Mouse (Mus musculus) CH12.LX (cell line): ENCODE measurements around the gene 2210011C24Rik. TPM values are rescaled to one million over a fixed set of nuclear protein-coding genes. Genes with fewer than 3 reads are reported as not detected.
A peak's percentile ranks its signal among the peaks of the same experiment; 100 is the strongest.

Experiments
- DNase-seq: peaks from one replicate; pipeline ENCODE4 v3.0.0-alpha.2; 2013; ENCODE audit errors: extremely low read depth
- H3K27ac ChIP-seq: 2 replicates; pipeline ENCODE4 v1.5.1; 2012; ENCODE audit warnings: low read depth, mild to moderate bottlenecking, control low read depth, moderate library complexity; ENCODE audit not compliant: insufficient read depth
- H3K27me3 ChIP-seq: replicated peaks from 2 replicates; pipeline ENCODE3; 2012; ENCODE audit warnings: inconsistent platforms
- H3K36me3 ChIP-seq, 2 experiments: replicated peaks in 1 of 2; 2 replicates each; pipeline versions ENCODE3 to v1.6.1; 2012; ENCODE audit warnings: inconsistent platforms in 1 of 2, low read length in 1 of 2, mild to moderate bottlenecking in 1 of 2, mixed read lengths in 1 of 2, moderate library complexity in 1 of 2; ENCODE audit not compliant: control insufficient read depth in 1 of 2, insufficient read depth in 1 of 2
- H3K4me1 ChIP-seq, 2 experiments: 2 replicates each; pipeline ENCODE4 v1.6.1; 2012; ENCODE audit warnings: inconsistent platforms in 1 of 2, moderate library complexity in 1 of 2; ENCODE audit not compliant: insufficient read depth in 2 of 2, control insufficient read depth in 1 of 2
- H3K4me2 ChIP-seq: 2 replicates; pipeline ENCODE4 v1.6.1; 2012; ENCODE audit warnings: low read depth, mild to moderate bottlenecking, control low read depth; ENCODE audit not compliant: poor library complexity, insufficient read depth, severe bottlenecking
- H3K4me3 ChIP-seq, 3 experiments: fragments of 150-350 bp in 1 of 3; sonication (generic) in 1 of 3; replicated peaks in 1 of 3; 2 replicates each; pipeline versions ENCODE3 to v1.5.1; 2011 to 2012; ENCODE audit warnings: low read depth in 2 of 3, low read length in 2 of 3, mild to moderate bottlenecking in 2 of 3, moderate library complexity in 2 of 3, control low read depth in 1 of 3, improper control_type of control experiment in 1 of 3, inconsistent platforms in 1 of 3, mixed read lengths in 1 of 3; ENCODE audit not compliant: poor library complexity in 1 of 3
- H3K79me2 ChIP-seq: replicated peaks from 2 replicates; pipeline ENCODE4 v1.6.1; 2012; ENCODE audit warnings: mild to moderate bottlenecking, moderate library complexity; ENCODE audit not compliant: control insufficient read depth, poor library complexity, insufficient read depth, severe bottlenecking; ENCODE audit errors: extremely low read depth
- H3K9ac ChIP-seq: 2 replicates; pipeline ENCODE4 v1.6.1; 2012; ENCODE audit warnings: low read depth, mild to moderate bottlenecking, control low read depth, moderate library complexity; ENCODE audit not compliant: insufficient read depth
- H3K9me3 ChIP-seq: replicated peaks from 2 replicates; pipeline ENCODE3; 2012; ENCODE audit warnings: low read length, inconsistent platforms, mixed read lengths
- BHLHE40 ChIP-seq: IDR thresholded peaks from 2 replicates; pipeline ENCODE4 v1.6.1; 2011; ENCODE audit warnings: mild to moderate bottlenecking, low read depth, low read length, improper control_type of control experiment
- CHD1 ChIP-seq: IDR thresholded peaks from 2 replicates; pipeline ENCODE4 v1.6.1; 2012; ENCODE audit warnings: low read depth, low read length, improper control_type of control experiment, inconsistent platforms
- CHD2 ChIP-seq: IDR thresholded peaks from 2 replicates; pipeline ENCODE4 v1.6.1; 2011; ENCODE audit warnings: low read length, improper control_type of control experiment
- CTCF ChIP-seq, 2 experiments: IDR thresholded peaks in 1 of 2; conservative IDR thresholded peaks in 1 of 2; 2 replicates each; pipeline ENCODE4 v1.5.1; 2011 to 2012; ENCODE audit warnings: low read depth in 2 of 2, low read length in 2 of 2, improper control_type of control experiment in 1 of 2, inconsistent platforms in 1 of 2, mild to moderate bottlenecking in 1 of 2, moderate library complexity in 1 of 2
- E2F4 ChIP-seq: IDR thresholded peaks from 2 replicates; pipeline ENCODE4 v1.6.1; 2011; ENCODE audit warnings: low read depth, low read length, improper control_type of control experiment; ENCODE audit not compliant: insufficient replicate concordance
- ELF1 ChIP-seq: IDR thresholded peaks from 2 replicates; pipeline ENCODE4 v1.6.1; 2014; ENCODE audit warnings: low read depth, mild to moderate bottlenecking, inconsistent platforms, low read length, improper control_type of control experiment
- ETS1 ChIP-seq: conservative IDR thresholded peaks from 2 replicates; pipeline ENCODE4 v1.6.1; 2012; ENCODE audit warnings: low read depth, mild to moderate bottlenecking, inconsistent platforms, low read length, improper control_type of control experiment, moderate library complexity
- HCFC1 ChIP-seq: IDR thresholded peaks from 2 replicates; pipeline ENCODE4 v1.6.1; 2012; ENCODE audit warnings: low read depth, mild to moderate bottlenecking, inconsistent platforms, low read length, improper control_type of control experiment
- IRF4 ChIP-seq: IDR thresholded peaks from 2 replicates; pipeline ENCODE4 v1.6.1; 2014; ENCODE audit warnings: low read depth, mild to moderate bottlenecking, inconsistent platforms, low read length, improper control_type of control experiment
- JUN ChIP-seq: IDR thresholded peaks from 2 replicates; pipeline ENCODE4 v1.6.1; 2011; ENCODE audit warnings: low read depth, mild to moderate bottlenecking, low read length, improper control_type of control experiment, moderate library complexity; ENCODE audit not compliant: insufficient read depth
- JUND ChIP-seq: conservative IDR thresholded peaks from 2 replicates; pipeline ENCODE4 v1.6.1; 2011; ENCODE audit warnings: low read depth, low read length, improper control_type of control experiment
- MAFK ChIP-seq: IDR thresholded peaks from 2 replicates; pipeline ENCODE4 v1.6.1; 2011; ENCODE audit warnings: low read length, improper control_type of control experiment; ENCODE audit not compliant: insufficient replicate concordance
- MAX ChIP-seq: IDR thresholded peaks from 2 replicates; pipeline ENCODE4 v1.6.1; 2011; ENCODE audit warnings: low read length, improper control_type of control experiment
- MAZ ChIP-seq: IDR thresholded peaks from 2 replicates; pipeline ENCODE4 v1.6.1; 2012; ENCODE audit warnings: low read depth, mild to moderate bottlenecking, inconsistent platforms, low read length, improper control_type of control experiment, moderate library complexity
- MXI1 ChIP-seq: IDR thresholded peaks from 2 replicates; pipeline ENCODE4 v1.6.1; 2011; ENCODE audit warnings: mild to moderate bottlenecking, low read depth, low read length, improper control_type of control experiment
- MYC ChIP-seq: IDR thresholded peaks from 2 replicates; pipeline ENCODE4 v1.6.1; 2011; ENCODE audit warnings: low read depth, mild to moderate bottlenecking, improper control_type of control experiment, low read length
- PAX5 ChIP-seq: IDR thresholded peaks from 2 replicates; pipeline ENCODE4 v1.6.1; 2012; ENCODE audit warnings: low read length, inconsistent platforms, mixed read lengths
- POLR2A ChIP-seq: IDR thresholded peaks from 2 replicates; pipeline ENCODE4 v1.6.1; 2011; ENCODE audit warnings: low read depth, mild to moderate bottlenecking, improper control_type of control experiment, low read length
- POLR2AphosphoS2 ChIP-seq: IDR thresholded peaks from 2 replicates; pipeline ENCODE4 v1.6.1; 2011; ENCODE audit warnings: low read depth, low read length, improper control_type of control experiment
- RAD21 ChIP-seq: IDR thresholded peaks from 2 replicates; pipeline ENCODE4 v1.6.1; 2011; ENCODE audit warnings: low read depth, mild to moderate bottlenecking, low read length, improper control_type of control experiment, moderate library complexity
- RCOR1 ChIP-seq: conservative IDR thresholded peaks from 2 replicates; pipeline ENCODE4 v1.6.1; 2012; ENCODE audit warnings: low read depth, mild to moderate bottlenecking, inconsistent platforms, low read length, improper control_type of control experiment
- SMC3 ChIP-seq: IDR thresholded peaks from 2 replicates; pipeline ENCODE4 v1.6.1; 2011; ENCODE audit warnings: low read depth, low read length, improper control_type of control experiment
- TBP ChIP-seq: conservative IDR thresholded peaks from 2 replicates; pipeline ENCODE4 v1.6.1; 2011; ENCODE audit warnings: low read depth, low read length, improper control_type of control experiment
- TCF12 ChIP-seq: IDR thresholded peaks from 2 replicates; pipeline ENCODE4 v1.6.1; 2014; ENCODE audit warnings: low read depth, mild to moderate bottlenecking, inconsistent platforms, low read length, improper control_type of control experiment
- UBTF ChIP-seq: IDR thresholded peaks from 2 replicates; pipeline ENCODE4 v1.6.1; 2012; ENCODE audit warnings: low read depth, mild to moderate bottlenecking, inconsistent platforms, low read length, improper control_type of control experiment, moderate library complexity
- USF1 ChIP-seq: IDR thresholded peaks from 2 replicates; pipeline ENCODE4 v1.6.1; 2014; ENCODE audit warnings: low read depth, mild to moderate bottlenecking, inconsistent platforms, low read length, improper control_type of control experiment
- ZKSCAN1 ChIP-seq: IDR thresholded peaks from 2 replicates; pipeline ENCODE4 v1.6.1; 2012; ENCODE audit warnings: low read depth, inconsistent platforms, low read length, improper control_type of control experiment, borderline replicate concordance
- ZMIZ1 ChIP-seq: IDR thresholded peaks from 2 replicates; pipeline ENCODE4 v1.6.1; 2012; ENCODE audit warnings: low read depth, mild to moderate bottlenecking, inconsistent platforms, low read length, improper control_type of control experiment
- ZNF384 ChIP-seq: IDR thresholded peaks from 2 replicates; pipeline ENCODE4 v1.6.1; 2012; ENCODE audit warnings: low read depth, low read length, improper control_type of control experiment, inconsistent platforms
- dilution Hi-C: fragments of 300-500 bp; cut with MboI; formaldehyde crosslinking; loops from 2 replicates; pipeline ENCODE4 v1.14.3; 2020; ENCODE audit warnings: low sequenced_read_pairs; ENCODE audit not compliant: extremely low pct_unique_long_range_greater_than_20kb, extremely low pct_ligation_motif_present
- in situ Hi-C: fragments of 300-500 bp; cut with MboI; formaldehyde crosslinking; loops from 3 replicates; pipeline ENCODE4 v1.14.3; 2019; ENCODE audit warnings: low sequenced_read_pairs, low pct_ligation_motif_present, low pct_unique_long_range_greater_than_20kb, mixed read lengths
- polyA plus RNA-seq: library from polyadenylated mRNA; unstranded; fragments of >175 nt; gene quantifications from 2 replicates; pipeline ENCODE4 v1.2.1, GENCODE M21; 2012; ENCODE audit warnings: low read depth; ENCODE audit not compliant: insufficient read length
- total RNA-seq, 2 experiments: library from RNA; depleted of rRNA; stranded (reverse); fragments of 300-350 nt in 1 of 2; fragments of >200 nt in 1 of 2; gene quantifications; 2 replicates each; pipeline ENCODE4 v1.2.3; 2012 to 2014

Gene 2210011C24Rik
- total and polyA plus RNA-seq, 3 experiments = not detected

DNA sequence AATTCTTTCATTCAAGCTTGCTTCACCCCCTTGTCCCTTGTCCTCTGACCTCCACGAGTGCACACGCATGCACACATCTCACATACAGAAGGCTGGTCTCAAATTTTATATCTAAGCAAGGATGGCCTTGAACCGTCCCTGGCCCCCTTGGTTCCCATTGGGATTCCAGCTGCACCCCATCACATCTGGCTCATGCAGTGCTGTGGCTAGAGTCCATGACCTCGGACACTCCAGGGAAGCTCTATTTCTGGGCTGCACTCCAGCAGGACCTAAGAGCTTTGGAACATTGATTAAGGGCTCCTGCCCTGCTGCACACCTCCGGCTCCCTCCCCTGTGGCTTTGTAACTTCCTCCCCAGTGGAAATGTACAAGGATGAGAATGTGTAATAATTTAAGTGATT lies 26.0 kb upstream of the 2210011C24Rik start:
- Histone ChIP-seq H3K4me2 (no peak overlapping the region), H3K79me2 (no peaks in the 10 kb centered on the region), H3K27me3 (no peaks in the 10 kb centered on the region), H3K27ac (no peak overlapping the region), H3K4me3 (no peak overlapping the region), H3K9ac (no peak overlapping the region), H3K36me3 (peaks cover 0 to 40% of the 10 kb centered on the region in 2 experiments), H3K4me1 (peaks cover 6 to 19% of the 10 kb centered on the region in 2 experiments), H3K9me3 (no peaks in the 10 kb centered on the region)
- in situ Hi-C loops = loop anchor here (5.0 to 25.0 kb wide), 2 partner anchors 134 to 299 kb away; no protein-coding TSS in a partner anchor
- TF ChIP-seq RCOR1 (no peak), ZNF384 (no peak), MAFK (no peak), CHD2 (no peak), E2F4 (no peak), CTCF (conservative IDR thresholded peaks at IDR 0.05 in 1 of 2, IDR thresholded peaks at IDR 0.05 in 1 of 2; ENCODE audit: low read depth in 2 of 2, low read length in 2 of 2) (no peak), CHD1 (no peak), TBP (no peak), SMC3 (no peak)
- no peak for DNase-seq
- dilution Hi-C loops = no loop called here

GRCm38 (mm10) chr8:84032777-84033176 lies 20.8 kb upstream of the 2210011C24Rik start:
- H3K4me2 ChIP-seq = no peak overlapping the region

GRCm38 (mm10) chr8:84029272-84029671 lies 17.3 kb upstream of the 2210011C24Rik start:
- in situ Hi-C loops = loop anchor here (25.0 kb wide), 1 partner anchor 308 kb away; no protein-coding TSS in a partner anchor
- dilution Hi-C loops = no loop called here
- Histone ChIP-seq H3K27ac (no peak overlapping the region), H3K27me3 (peaks cover 1% of the 10 kb centered on the region), H3K4me3 (no peak overlapping the region), H3K9ac (no peak overlapping the region), H3K4me1 (peaks cover 2 to 4% of the 10 kb centered on the region in 2 experiments; a peak in 3 of 4 replicates), H3K36me3 (peaks cover 0 to 38% of the 10 kb centered on the region in 2 experiments), H3K79me2 (no peaks in the 10 kb centered on the region), H3K4me2 (no peak overlapping the region), H3K9me3 (no peaks in the 10 kb centered on the region)
- peak; percentile 19 for DNase-seq
- no peak for TF ChIP-seq RCOR1
- no peak for TF ChIP-seq MAX
- TF ChIP-seq POLR2A = no peak
- no peak for TF ChIP-seq USF1
- no peak for TF ChIP-seq UBTF
- TF ChIP-seq JUN = no peak
- no peak for TF ChIP-seq ZKSCAN1
- no peak for TF ChIP-seq ZMIZ1
- no peak for TF ChIP-seq MXI1
- TF ChIP-seq IRF4 = no peak
- no peak for TF ChIP-seq PAX5
- no peak for TF ChIP-seq ZNF384
- TF ChIP-seq ELF1 = no peak
- TF ChIP-seq JUND = no peak
- no peak for TF ChIP-seq ETS1

More at GRCm38 (mm10) chr8:84032777-84033176, 20.8 kb upstream of the 2210011C24Rik start:
- Histone ChIP-seq H3K9me3 (no peaks in the 10 kb centered on the region), H3K27me3 (no peaks in the 10 kb centered on the region), H3K4me3 (no peak overlapping the region), H3K9ac (no peak overlapping the region), H3K36me3 (peaks cover 0 to 49% of the 10 kb centered on the region in 2 experiments), H3K27ac (no peak overlapping the region), H3K4me1 (peaks cover under 1 to 2% of the 10 kb centered on the region in 2 experiments; a peak in 3 of 4 replicates), H3K79me2 (no peaks in the 10 kb centered on the region)
- no peak for DNase-seq
- no peak for TF ChIP-seq RAD21
- no peak for TF ChIP-seq PAX5
- TF ChIP-seq USF1 = no peak
- no peak for TF ChIP-seq POLR2AphosphoS2
- no peak for TF ChIP-seq TCF12
- no peak for TF ChIP-seq ZMIZ1
- no peak for TF ChIP-seq MAZ
- no peak for TF ChIP-seq JUND
- no peak for TF ChIP-seq MAX
- TF ChIP-seq MYC = no peak
- no peak for TF ChIP-seq BHLHE40
- no peak for TF ChIP-seq ETS1
- no peak for TF ChIP-seq HCFC1
- no peak for TF ChIP-seq MXI1
- dilution Hi-C loops = no loop called here
- in situ Hi-C loops = loop anchor here (25.0 kb wide), 1 partner anchor 305 kb away; no protein-coding TSS in a partner anchor
